Mouse (Mus musculus): ENCODE results near the gene Trim12c. TPM values are rescaled to one million over a fixed set of nuclear protein-coding genes. Genes with fewer than 3 reads are reported as not detected.
"Not testable (repeated sequence)": the region's sequence is repeated elsewhere in the genome, so short reads cannot be mapped to it uniquely, and the experiment has no call there.

The Trim12c gene
- total and polyA plus RNA-seq, 3 experiments: 5.0 to 6.9 TPM; not detected in 1

DNA sequence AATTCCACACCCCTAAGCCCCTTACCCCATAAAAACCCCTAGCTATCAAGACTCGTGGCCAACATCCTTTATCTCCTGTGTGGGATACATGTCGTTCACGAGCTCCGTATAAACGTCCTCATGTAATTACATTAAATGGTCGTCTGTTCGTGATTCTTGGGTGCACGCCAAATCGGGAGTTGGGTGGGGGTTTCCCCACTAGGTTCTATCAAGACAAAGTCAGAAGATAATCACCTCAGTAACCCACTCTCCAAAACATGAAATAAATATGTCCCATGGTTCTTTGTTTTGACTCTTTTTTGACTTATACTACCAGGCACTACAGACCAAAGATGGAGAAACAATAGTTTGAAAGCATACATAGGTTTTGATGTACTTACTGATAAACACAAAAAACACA, 31.1 kb downstream of the Trim12c start:
- no peak overlapping the region for H3K4me3 ChIP-seq (ENCODE audit: control insufficient read depth in 1 of 2, insufficient read depth in 1 of 2, low read depth in 2 of 2, low read length in 2 of 2)
- no peaks in the 10 kb centered on the region for H3K79me2 ChIP-seq (ENCODE audit: control insufficient read depth, insufficient read depth, low read length, poor library complexity)
- DNase-seq (ENCODE audit: low read depth, low spot score): no peak
- no peaks in the 10 kb centered on the region for H3K4me1 ChIP-seq (ENCODE audit: control insufficient read depth in 1 of 2, insufficient read depth in 2 of 2, low read length in 2 of 2)
- no peak overlapping the region for H3K9ac ChIP-seq (ENCODE audit: control insufficient read depth, low read depth, low read length, poor library complexity, severe bottlenecking)
- TF ChIP-seq ZNF384 (IDR thresholded peaks at IDR 0.05; ENCODE audit: low read depth, low read length): no peak
- TF ChIP-seq ZMIZ1 (IDR thresholded peaks at IDR 0.05; ENCODE audit: low read depth, low read length): no peak
- no peak for TF ChIP-seq UBTF (IDR thresholded peaks at IDR 0.05; ENCODE audit: borderline replicate concordance, insufficient read depth, low read depth, low read length)
- no peak for TF ChIP-seq JUND (IDR thresholded peaks at IDR 0.05; ENCODE audit: low read depth, low read length)
- TF ChIP-seq GATA1 (IDR thresholded peaks at IDR 0.05; ENCODE audit: low read depth, low read length): no peak
- no peak for TF ChIP-seq TCF12 (IDR thresholded peaks at IDR 0.05; ENCODE audit: low read depth, low read length)
- no peak for TF ChIP-seq NELFE (IDR thresholded peaks at IDR 0.05; ENCODE audit: low read depth, low read length)
- TF ChIP-seq POLR2AphosphoS5 (IDR thresholded peaks at IDR 0.05; ENCODE audit: borderline replicate concordance, low read depth, low read length): no peak
- TF ChIP-seq MAX (IDR thresholded peaks at IDR 0.05; ENCODE audit: low read length): no peak
- no peak for TF ChIP-seq E2F4 (IDR thresholded peaks at IDR 0.05; ENCODE audit: borderline replicate concordance, low read depth, low read length)
- TF ChIP-seq EP300 (IDR thresholded peaks at IDR 0.05; ENCODE audit: low read depth in 1 of 2, low read length in 2 of 2): no peak
- TF ChIP-seq MYB (IDR thresholded peaks at IDR 0.05; ENCODE audit: low read depth, low read length): no peak
- no peak for TF ChIP-seq USF2 (IDR thresholded peaks at IDR 0.05; ENCODE audit: borderline replicate concordance in 1 of 2, insufficient read depth in 1 of 2, low read depth in 1 of 2, low read length in 2 of 2)
- no peak for TF ChIP-seq MAFK (IDR thresholded peaks at IDR 0.05; ENCODE audit: borderline replicate concordance, low read depth, low read length)
- TF ChIP-seq ZC3H11A (IDR thresholded peaks at IDR 0.05; ENCODE audit: low read depth, low read length): no peak
- no peak for TF ChIP-seq HCFC1 (IDR thresholded peaks at IDR 0.05; ENCODE audit: low read depth, low read length)
- TF ChIP-seq ELF1 (IDR thresholded peaks at IDR 0.05; ENCODE audit: low read depth, low read length): no peak
- no peak for TF ChIP-seq GABPA (IDR thresholded peaks at IDR 0.05; ENCODE audit: low read depth, low read length)
- H3K27me3 ChIP-seq (ENCODE audit: control insufficient read depth in 1 of 2, insufficient read depth in 2 of 2, low read length in 2 of 2): no peaks in the 10 kb centered on the region
- no peaks in the 10 kb centered on the region for H3K36me3 ChIP-seq (ENCODE audit: control insufficient read depth in 1 of 2, insufficient read depth in 2 of 2, low read length in 2 of 2)
- H3K9me3 ChIP-seq (replicated peaks; ENCODE audit: insufficient read depth, low read length): no peaks in the 10 kb centered on the region
- no peak overlapping the region for H3K27ac ChIP-seq (ENCODE audit: control insufficient read depth, low read depth, low read length)

GRCm38 (mm10) chr7:104315369-104316080, 37.6 kb downstream of the Trim12c start, which contains the start of gene Trim12a:
Gene Trim12a (minus strand): TSS chr7:104315466.
- not testable (repeated sequence) for H3K9ac ChIP-seq (ENCODE audit: control insufficient read depth, low read depth, low read length, poor library complexity, severe bottlenecking); H3K9me3 ChIP-seq (replicated peaks; ENCODE audit: insufficient read depth, low read length); H3K4me3 ChIP-seq (ENCODE audit: control insufficient read depth in 1 of 2, insufficient read depth in 1 of 2, low read depth in 2 of 2, low read length in 2 of 2); H3K27ac ChIP-seq (ENCODE audit: control insufficient read depth, low read depth, low read length); H3K36me3 ChIP-seq (ENCODE audit: control insufficient read depth in 1 of 2, insufficient read depth in 2 of 2, low read length in 2 of 2); H3K79me2 ChIP-seq (ENCODE audit: control insufficient read depth, insufficient read depth, low read length, poor library complexity); H3K4me1 ChIP-seq (ENCODE audit: control insufficient read depth in 1 of 2, insufficient read depth in 2 of 2, low read length in 2 of 2); H3K27me3 ChIP-seq (ENCODE audit: control insufficient read depth in 1 of 2, insufficient read depth in 2 of 2, low read length in 2 of 2); DNase-seq (ENCODE audit: low read depth, low spot score)
